Mouse (Mus musculus) cerebellum, adult 2 months (tissue): ENCODE data around the gene Tlnrd1.

Experiments
- CTCF ChIP-seq: fragments of 200-500 bp; IDR thresholded peaks from 2 replicates; pipeline ENCODE4 v1.5.1; 2011; ENCODE audit warnings: low read depth, mild to moderate bottlenecking, control low read depth, low read length, moderate library complexity, borderline replicate concordance; ENCODE audit not compliant: insufficient read depth
- POLR2A ChIP-seq: fragments of 200-500 bp; IDR thresholded peaks from 2 replicates; pipeline ENCODE4 v1.6.1; 2011; ENCODE audit warnings: low read length, control low read depth, borderline replicate concordance; ENCODE audit not compliant: insufficient read depth

GRCm38 (mm10) chr7:83857208-83857488 is 27.0 kb downstream of the Tlnrd1 start:
- TF ChIP-seq POLR2A (no peak), CTCF (no peak)
